Mouse (Mus musculus) megakaryocyte, embryonic 14.5 days (primary cell): ENCODE measurements around the gene Ppm1a.

Experiments
- FLI1 ChIP-seq: IDR thresholded peaks from 2 replicates; pipeline ENCODE4 v1.6.1; 2012; ENCODE audit warnings: low read length, inconsistent platforms, mixed read lengths
- GATA1 ChIP-seq: IDR thresholded peaks from 3 replicates; pipeline ENCODE4 v1.6.1; 2012; ENCODE audit warnings: mixed read lengths, low read length, inconsistent platforms, borderline replicate concordance

GRCm38 (mm10) chr12:72834773-72835517, 77.7 kb downstream of the Ppm1a start:
- TF ChIP-seq GATA1 (no peak), FLI1 (no peak)
